Comparison of ENCODE assay signal across 12 mouse cellular contexts in genomic region chr12:44425040-44425439, GRCm38 (mm10).
A peak's percentile ranks its signal among the peaks of the same experiment; 100 is the strongest.
DNase-seq lines count a peak whose midpoint lies in the region; ATAC-seq and TF ChIP-seq lines count a peak whose summit lies in the region.
"Had no signal": no experiment of that assay in that cellular context is flagged by ENCODE, and none has a peak within 500 bp of the region (broad histone marks: within the 10 kb centered on the region; RNA-seq: fewer than 3 reads in every experiment).

No protein-coding gene starts in this region.

- WGBS in kidney, embryonic 14.5 days: 7% methylated on average over 6 of the region's 6 CpGs
- WGBS in embryonic facial prominence, embryonic 10.5 days: 7% methylated on average over 6 of the region's 6 CpGs
- whole genome bisulfite sequencing in midbrain, embryonic 15.5 days: 15% methylated on average over 6 of the region's 6 CpGs

- peak; percentile 52; the same call in 1 of the 2 replicates for ATAC-seq in kidney, embryonic 14.5 days (ENCODE audit: low FRiP score, low TSS enrichment)
- no peak for ATAC-seq in midbrain, embryonic 15.5 days (replicated peaks)
- ATAC-seq: intestine, embryonic 16.5 days had no signal

- H3K9me3 ChIP-seq in kidney, embryonic 14.5 days (ENCODE audit: control insufficient read depth, low read length): no peaks in the 10 kb centered on the region
- H3K9me3 ChIP-seq in ES-E14 (ENCODE audit: control insufficient read depth, insufficient read depth, low read depth, low read length): no peaks in the 10 kb centered on the region
- no peaks in the 10 kb centered on the region for H3K9me3 ChIP-seq in embryonic facial prominence, embryonic 10.5 days
- H3K9me3 ChIP-seq in midbrain, embryonic 15.5 days: no peaks in the 10 kb centered on the region
- H3K9me3 ChIP-seq: forebrain, embryonic 12.5 days; liver, embryonic 13.5 days had no signal

- no peak overlapping the region for H3K4me3 ChIP-seq in kidney, embryonic 14.5 days (ENCODE audit: low read length)
- no peak overlapping the region for H3K4me3 ChIP-seq in ES-E14 (ENCODE audit: insufficient read depth in 1 of 2, low read depth in 1 of 2, low read length in 2 of 2, poor library complexity in 1 of 2, severe bottlenecking in 1 of 2)
- H3K4me3 ChIP-seq in embryonic facial prominence, embryonic 10.5 days: no peak overlapping the region
- no peak overlapping the region for H3K4me3 ChIP-seq in midbrain, embryonic 15.5 days
- H3K4me3 ChIP-seq: forebrain, embryonic 12.5 days; liver, embryonic 13.5 days had no signal

- in situ Hi-C loops in ES-E14 (cut with MboI; ENCODE audit: low sequenced_read_pairs in 2 of 2, unreplicated experiment in 2 of 2): no loop called here

- no peak for DNase-seq in kidney, adult 9 months
- peak; percentile 2 for DNase-seq in 3T3-L1 (ENCODE audit: low read depth, low spot score)
- DNase-seq in ES-E14 (ENCODE audit: low read depth, low spot score): peak; percentile 75
- peak; percentile 37 for DNase-seq in embryonic facial prominence, embryonic 10.5 days (ENCODE audit: low spot score)
- DNase-seq in frontal cortex, postnatal 36 days (ENCODE audit: low spot score in 2 of 2): no peak
- DNase-seq in cerebellum, postnatal 36 days: no peak
- DNase-seq: gastrocnemius, postnatal 25 days; liver, embryonic 13.5 days had no signal

- no peak overlapping the region for H3K9ac ChIP-seq in kidney, embryonic 14.5 days (ENCODE audit: low read depth, low read length)
- no peak overlapping the region for H3K9ac ChIP-seq in ES-E14 (ENCODE audit: insufficient read depth, low read depth, low read length, poor library complexity, severe bottlenecking)
- no peak overlapping the region for H3K9ac ChIP-seq in midbrain, embryonic 15.5 days
- H3K9ac ChIP-seq: forebrain, embryonic 12.5 days; liver, embryonic 13.5 days had no signal

- H3K27me3 ChIP-seq in kidney, embryonic 14.5 days (ENCODE audit: control insufficient read depth, insufficient read depth, low read length): no peaks in the 10 kb centered on the region
- H3K27me3 ChIP-seq in embryonic facial prominence, embryonic 10.5 days (replicated peaks; ENCODE audit: low read depth, poor library complexity, severe bottlenecking): no peaks in the 10 kb centered on the region
- H3K27me3 ChIP-seq in midbrain, embryonic 15.5 days (replicated peaks): no peaks in the 10 kb centered on the region
- H3K27me3 ChIP-seq: liver, embryonic 13.5 days had no signal

- no peaks in the 10 kb centered on the region for H3K4me1 ChIP-seq in kidney, embryonic 14.5 days (ENCODE audit: control insufficient read depth, insufficient read depth, low read length)
- no peaks in the 10 kb centered on the region for H3K4me1 ChIP-seq in ES-E14 (ENCODE audit: control insufficient read depth in 2 of 2, insufficient read depth in 2 of 2, low read length in 2 of 2, poor library complexity in 1 of 2)
- 0 out of 2 replicates have a peak, but pooled peaks cover 4% of the 10 kb centered on the region for H3K4me1 ChIP-seq in embryonic facial prominence, embryonic 10.5 days
- H3K4me1 ChIP-seq in midbrain, embryonic 15.5 days: peaks cover 7% of the 10 kb centered on the region
- H3K4me1 ChIP-seq: liver, embryonic 13.5 days had no signal

- no peak overlapping the region for H3K4me2 ChIP-seq in kidney, embryonic 14.5 days (replicated peaks; ENCODE audit: low read depth, low read length)
- no peak overlapping the region for H3K4me2 ChIP-seq in midbrain, embryonic 15.5 days
- H3K4me2 ChIP-seq: forebrain, embryonic 12.5 days; liver, embryonic 13.5 days had no signal

- H3K27ac ChIP-seq in kidney, embryonic 14.5 days (ENCODE audit: low read depth, low read length): no peak overlapping the region
- H3K27ac ChIP-seq in ES-E14 (ENCODE audit: insufficient read depth, low read depth, low read length, poor library complexity, severe bottlenecking): no peak overlapping the region
- H3K27ac ChIP-seq in embryonic facial prominence, embryonic 10.5 days (replicated peaks): no peak overlapping the region
- no peak overlapping the region for H3K27ac ChIP-seq in midbrain, embryonic 15.5 days
- H3K27ac ChIP-seq: forebrain, embryonic 12.5 days; liver, embryonic 13.5 days had no signal

- no peaks in the 10 kb centered on the region for H3K36me3 ChIP-seq in kidney, embryonic 14.5 days (ENCODE audit: control insufficient read depth, insufficient read depth, low read length)
- H3K36me3 ChIP-seq in ES-E14 (ENCODE audit: control insufficient read depth, insufficient read depth, low read length, poor library complexity, severe bottlenecking): no peaks in the 10 kb centered on the region
- no peaks in the 10 kb centered on the region for H3K36me3 ChIP-seq in embryonic facial prominence, embryonic 10.5 days (replicated peaks)
- H3K36me3 ChIP-seq in midbrain, embryonic 15.5 days (replicated peaks): no peaks in the 10 kb centered on the region
- H3K36me3 ChIP-seq: forebrain, embryonic 12.5 days; liver, embryonic 13.5 days had no signal

TF ChIP-seq in ES-E14, 5 proteins besides CTCF, POLR2A, EP300 and RAD21:
- TF ChIP-seq CHD2 (IDR thresholded peaks at IDR 0.05; ENCODE audit: low read depth, low read length) (no peak), HCFC1 (IDR thresholded peaks at IDR 0.05; ENCODE audit: borderline replicate concordance, insufficient read depth, low read length) (no peak), ZNF384 (IDR thresholded peaks at IDR 0.05; ENCODE audit: low read depth, low read length) (0 out of 2 replicates have a peak, but pooled peaks have one; percentile 43)

Comparison
In these comparisons a context has a peak if more than half of its experiments do, and no peak if none do; other contexts are left out.
1. DNase-seq: peak in 3T3-L1 (single experiment), ES-E14 (single experiment) and embryonic facial prominence, embryonic 10.5 days (single experiment); none in kidney, adult 9 months (single experiment), frontal cortex, postnatal 36 days (0 of 2) and cerebellum, postnatal 36 days (0 of 2).